Comparison of ENCODE assay signal across 7 mouse cellular contexts in genomic region chr10:120872483-120872862, GRCm38 (mm10). TPM values are rescaled to one million over a fixed set of nuclear protein-coding genes. Genes with fewer than 3 reads are reported as not detected.
A peak's percentile ranks its signal among the peaks of the same experiment; 100 is the strongest.
DNase-seq lines count a peak whose midpoint lies in the region; ATAC-seq lines count a peak whose summit lies in the region.

No protein-coding gene starts in this region.

- H3K4me1 ChIP-seq in heart, embryonic 16.5 days (ENCODE audit: control insufficient read depth, insufficient read depth, low read length): peaks cover 45% of the 10 kb centered on the region

- ATAC-seq in heart, embryonic 16.5 days (replicated peaks; ENCODE audit: extremely low read depth, insufficient read depth, low FRiP score): peak; percentile 24; the same call in 1 of the 2 replicates

- peak overlapping the region; percentile 49 for H3K9ac ChIP-seq in heart, embryonic 16.5 days (ENCODE audit: low read length)

- H3K36me3 ChIP-seq in heart, embryonic 16.5 days (ENCODE audit: control insufficient read depth, insufficient read depth): peaks cover 10% of the 10 kb centered on the region; the same call in 1 of the 2 replicates

- WGBS in heart, embryonic 16.5 days: 6% methylated on average over 13 of the region's 13 CpGs

- H3K27me3 ChIP-seq in heart, embryonic 16.5 days (ENCODE audit: control insufficient read depth, insufficient read depth, low read length): no peaks in the 10 kb centered on the region

- H3K4me3 ChIP-seq in heart, embryonic 16.5 days (ENCODE audit: low read length): peak overlapping the region; percentile 29

- peak; percentile 69 for DNase-seq in CD4-positive, CD25-positive, alpha-beta regulatory T cell, adult 2 months (ENCODE audit: low read depth, low spot score)
- DNase-seq in Muller cell, postnatal 12 days (ENCODE audit: inconsistent ontology term): peak; percentile 69
- DNase-seq in embryo, embryonic 11 days: peak; percentile 93
- peak; percentile 75 for DNase-seq in kidney, postnatal 10 days
- peak; percentile 53 for DNase-seq in lung, postnatal 36 days
- DNase-seq in spleen, postnatal 36 days (ENCODE audit: low spot score in 2 of 2): peak; percentile 20 to 32

- peak overlapping the region; percentile 58 for H3K4me2 ChIP-seq in heart, embryonic 16.5 days (ENCODE audit: low read depth, low read length)

- H3K27ac ChIP-seq in heart, embryonic 16.5 days (ENCODE audit: low read length): peak overlapping the region; percentile 78

- H3K9me3 ChIP-seq in heart, embryonic 16.5 days (replicated peaks; ENCODE audit: control insufficient read depth, low read length): no peaks in the 10 kb centered on the region

RNA-seq across cellular contexts. Expression of gene Msrb3, which starts 26.4 kb away (rescaled TPM):
- polyA plus RNA-seq in heart, embryonic 16.5 days (2015; fragmentation: Nextera tagmentation; extraction: Ambion mirVana): 38.3 and 39.8 TPM in 2 replicates

Comparison
In these comparisons a context has a peak if more than half of its experiments do, and no peak if none do; other contexts are left out.
1. Peak in every context shown above with its lines: DNase-seq, ATAC-seq, H3K4me3 ChIP-seq and H3K27ac ChIP-seq.
2. DNase-seq: peak in every context shown above with its lines; median percentile 93 in embryo, embryonic 11 days; 75 in kidney, postnatal 10 days; 69 in CD4-positive, CD25-positive, alpha-beta regulatory T cell, adult 2 months; 69 in Muller cell, postnatal 12 days; 53 in lung, postnatal 36 days; 26 in spleen, postnatal 36 days.